Mouse (Mus musculus) liver, embryonic 14.5 days (tissue): ENCODE results near the gene Parg.
A peak's percentile ranks its signal among the peaks of the same experiment; 100 is the strongest.

Experiments
- CTCF ChIP-seq: IDR thresholded peaks from 2 replicates; pipeline ENCODE4 v1.5.1; 2016; ENCODE audit warnings: antibody characterized with exemption, low read depth, control low read depth
- EP300 ChIP-seq: IDR thresholded peaks from 2 replicates; pipeline ENCODE4 v1.6.1; 2016; ENCODE audit warnings: antibody characterized with exemption, low read depth

DNA sequence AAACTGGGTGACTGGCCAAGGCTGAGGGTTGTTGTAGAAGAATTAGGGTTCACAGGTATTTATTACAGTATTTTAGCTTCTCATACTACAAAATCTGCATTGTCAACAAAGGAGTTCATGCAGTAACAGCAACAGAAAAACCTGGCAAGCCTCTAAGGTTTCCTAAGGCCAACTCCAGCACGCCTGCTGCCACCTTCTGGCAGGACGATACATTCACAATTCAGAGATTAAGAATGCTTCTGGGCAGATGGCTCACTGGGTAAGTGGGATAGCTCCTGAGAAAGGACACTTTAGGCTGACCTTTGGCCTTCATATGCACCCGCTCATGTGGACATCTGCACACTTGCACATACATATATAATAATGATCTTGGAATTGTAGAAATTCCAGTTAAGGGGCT is 9.3 kb upstream of the Parg start:
- TF ChIP-seq CTCF, result peak; percentile 91
- no peak for TF ChIP-seq EP300
